Mouse (Mus musculus): ENCODE data around the gene Add2.

DNA sequence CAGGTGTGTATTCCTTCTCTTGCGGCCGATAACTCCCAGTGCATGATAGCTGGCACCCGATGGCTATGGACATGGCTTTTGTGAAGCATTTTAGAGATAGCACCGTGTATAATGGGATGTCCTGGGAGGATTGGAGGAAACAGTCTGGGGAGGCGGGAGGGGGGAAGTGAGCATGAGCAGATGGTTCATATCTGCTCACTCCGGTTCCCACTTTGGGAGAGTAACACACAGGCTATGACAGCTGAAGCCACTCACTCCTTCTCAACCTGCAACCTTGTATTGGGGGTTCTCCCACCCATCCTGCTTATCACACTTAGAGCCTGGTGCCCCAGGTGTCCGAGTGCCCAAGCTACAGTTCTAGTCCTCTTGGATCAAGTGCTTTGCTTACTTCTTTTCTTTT is 41.8 kb downstream of the Add2 start:
- TF ChIP-seq FLI1 (IDR thresholded peaks at IDR 0.05; ENCODE audit: low read length) (no peak), GATA1 (IDR thresholded peaks at IDR 0.05; ENCODE audit: borderline replicate concordance, low read length) (no peak)
